Comparison of ENCODE assay signal across 20 mouse cellular contexts in genomic region chr19:37141623-37142022, GRCm38 (mm10).
A peak's percentile ranks its signal among the peaks of the same experiment; 100 is the strongest.
DNase-seq lines count a peak whose midpoint lies in the region; ATAC-seq and TF ChIP-seq lines count a peak whose summit lies in the region.
"Had no signal": no experiment of that assay in that cellular context is flagged by ENCODE, and none has a peak within 500 bp of the region (broad histone marks: within the 10 kb centered on the region; RNA-seq: fewer than 3 reads in every experiment).

No protein-coding gene starts in this region.

- peaks cover 19% of the 10 kb centered on the region for H3K4me1 ChIP-seq in heart, embryonic 11.5 days (ENCODE audit: control insufficient read depth, insufficient read depth, low read length)
- H3K4me1 ChIP-seq in liver, embryonic 16.5 days (ENCODE audit: control insufficient read depth, low read depth, low read length): peaks cover 17% of the 10 kb centered on the region
- H3K4me1 ChIP-seq in midbrain, embryonic 10.5 days: no peaks in the 10 kb centered on the region
- no peaks in the 10 kb centered on the region for H3K4me1 ChIP-seq in midbrain, postnatal 0 days (ENCODE audit: insufficient read depth, low read length)
- H3K4me1 ChIP-seq: intestine, embryonic 15.5 days; kidney, embryonic 15.5 days; limb, embryonic 10.5 days; lung, embryonic 15.5 days had no signal

- no peak overlapping the region for H3K4me3 ChIP-seq in heart, embryonic 11.5 days (ENCODE audit: low read depth, low read length)
- H3K4me3 ChIP-seq in liver, embryonic 16.5 days (ENCODE audit: low read depth, low read length): no peak overlapping the region
- no peak overlapping the region for H3K4me3 ChIP-seq in midbrain, embryonic 10.5 days
- no peak overlapping the region for H3K4me3 ChIP-seq in midbrain, postnatal 0 days (ENCODE audit: low read depth, low read length)
- H3K4me3 ChIP-seq: intestine, embryonic 15.5 days; kidney, embryonic 15.5 days; limb, embryonic 10.5 days; lung, embryonic 15.5 days had no signal

- no peak overlapping the region for H3K9ac ChIP-seq in heart, embryonic 11.5 days (ENCODE audit: low read depth, low read length)
- H3K9ac ChIP-seq in liver, embryonic 16.5 days (ENCODE audit: low read depth, low read length): no peak overlapping the region
- no peak overlapping the region for H3K9ac ChIP-seq in midbrain, postnatal 0 days (replicated peaks; ENCODE audit: low read length, poor library complexity, severe bottlenecking)
- H3K9ac ChIP-seq: hindbrain, embryonic 14.5 days; intestine, embryonic 15.5 days; kidney, embryonic 15.5 days; lung, embryonic 15.5 days had no signal

- DNase-seq in heart, adult 8-10 months (ENCODE audit: low spot score): no peak
- peak; percentile 9 for DNase-seq in 416B (ENCODE audit: low read depth)
- peak; percentile 37 for DNase-seq in c-Kit-positive CD71-positive TER-119-positive erythroid progenitor cells, embryonic 14.5 days (ENCODE audit: low spot score)
- DNase-seq in cerebellum, postnatal 25 days: no peak
- no peak for DNase-seq in midbrain, embryonic 10.5 days (ENCODE audit: low spot score)
- no peak for DNase-seq in midbrain, postnatal 0 days (ENCODE audit: low spot score)
- DNase-seq: adrenal gland, postnatal 25 days; B cell, adult 2 months; cerebellum, adult 9-11 months; heart, postnatal 10 days; midbrain, embryonic 14.5 days; right cerebral cortex, adult 18-20 months had no signal

- WGBS in heart, embryonic 11.5 days (ENCODE audit: insufficient replicate concordance): 26% methylated on average over 4 of the region's 4 CpGs
- 14% methylated on average over 4 of the region's 4 CpGs for WGBS in liver, embryonic 16.5 days (ENCODE audit: insufficient replicate concordance)
- WGBS in midbrain, embryonic 10.5 days: 76% methylated on average over 4 of the region's 4 CpGs
- WGBS in midbrain, postnatal 0 days: 71% methylated on average over 4 of the region's 4 CpGs

- H3K36me3 ChIP-seq in heart, embryonic 11.5 days (ENCODE audit: control insufficient read depth, insufficient read depth, low read length): no peaks in the 10 kb centered on the region
- no peaks in the 10 kb centered on the region for H3K36me3 ChIP-seq in liver, embryonic 16.5 days (ENCODE audit: control insufficient read depth, insufficient read depth)
- no peaks in the 10 kb centered on the region for H3K36me3 ChIP-seq in midbrain, embryonic 10.5 days
- H3K36me3 ChIP-seq in midbrain, postnatal 0 days (ENCODE audit: insufficient read depth, low read length): no peaks in the 10 kb centered on the region
- H3K36me3 ChIP-seq: intestine, embryonic 15.5 days; kidney, embryonic 15.5 days; limb, embryonic 10.5 days; lung, embryonic 15.5 days had no signal

- ATAC-seq in heart, embryonic 11.5 days (replicated peaks; ENCODE audit: insufficient number of reproducible peaks, low FRiP score, low TSS enrichment): peak; percentile 93
- peak; percentile 92 for ATAC-seq in liver, embryonic 16.5 days (ENCODE audit: low read depth)
- no peak for ATAC-seq in midbrain, postnatal 0 days (ENCODE audit: low FRiP score)
- ATAC-seq: forebrain, embryonic 14.5 days; intestine, embryonic 15.5 days had no signal

- no peaks in the 10 kb centered on the region for H3K27me3 ChIP-seq in heart, embryonic 11.5 days (ENCODE audit: control insufficient read depth, insufficient read depth, low read length)
- no peaks in the 10 kb centered on the region for H3K27me3 ChIP-seq in liver, embryonic 16.5 days (ENCODE audit: control insufficient read depth, insufficient read depth, low read depth, low read length)
- H3K27me3 ChIP-seq in midbrain, embryonic 10.5 days (ENCODE audit: low read depth, poor library complexity, severe bottlenecking): no peaks in the 10 kb centered on the region
- no peaks in the 10 kb centered on the region for H3K27me3 ChIP-seq in midbrain, postnatal 0 days (ENCODE audit: insufficient read depth, low read length)
- H3K27me3 ChIP-seq: intestine, embryonic 15.5 days; kidney, embryonic 15.5 days; lung, embryonic 15.5 days had no signal

- TF ChIP-seq CTCF in midbrain, postnatal 0 days (IDR thresholded peaks at IDR 0.05): no peak

- H3K27ac ChIP-seq in heart, embryonic 11.5 days (ENCODE audit: low read depth, low read length): peak overlapping the region; percentile 36; the same call in 1 of the 2 replicates
- H3K27ac ChIP-seq in liver, embryonic 16.5 days (ENCODE audit: low read length): no peak overlapping the region
- no peak overlapping the region for H3K27ac ChIP-seq in midbrain, embryonic 10.5 days (replicated peaks)
- H3K27ac ChIP-seq in midbrain, postnatal 0 days (ENCODE audit: low read depth, low read length): no peak overlapping the region
- H3K27ac ChIP-seq: hindbrain, embryonic 14.5 days; intestine, embryonic 15.5 days; kidney, embryonic 15.5 days; limb, embryonic 10.5 days; lung, embryonic 15.5 days had no signal

- no peaks in the 10 kb centered on the region for H3K9me3 ChIP-seq in heart, embryonic 11.5 days (replicated peaks; ENCODE audit: control insufficient read depth, low read length)
- no peaks in the 10 kb centered on the region for H3K9me3 ChIP-seq in liver, embryonic 16.5 days (replicated peaks; ENCODE audit: control insufficient read depth, low read length)
- no peaks in the 10 kb centered on the region for H3K9me3 ChIP-seq in midbrain, embryonic 10.5 days (replicated peaks)
- no peaks in the 10 kb centered on the region for H3K9me3 ChIP-seq in midbrain, postnatal 0 days (ENCODE audit: low read length)
- H3K9me3 ChIP-seq: intestine, embryonic 15.5 days; kidney, embryonic 15.5 days; limb, embryonic 10.5 days; lung, embryonic 15.5 days had no signal

- no peak overlapping the region for H3K4me2 ChIP-seq in heart, embryonic 11.5 days
- peak overlapping the region; percentile 30 for H3K4me2 ChIP-seq in liver, embryonic 16.5 days (ENCODE audit: low read depth, low read length)
- H3K4me2 ChIP-seq in midbrain, postnatal 0 days (ENCODE audit: low read depth, low read length, poor library complexity, severe bottlenecking): no peak overlapping the region
- H3K4me2 ChIP-seq: hindbrain, embryonic 14.5 days; intestine, embryonic 15.5 days; kidney, embryonic 15.5 days; lung, embryonic 15.5 days had no signal

Comparison
In these comparisons a context has a peak if more than half of its experiments do, and no peak if none do; other contexts are left out.
1. DNase-seq: peak in 416B (single experiment) and c-Kit-positive CD71-positive TER-119-positive erythroid progenitor cells, embryonic 14.5 days (single experiment); none in heart, adult 8-10 months (single experiment), cerebellum, postnatal 25 days (0 of 2), midbrain, embryonic 10.5 days (single experiment) and midbrain, postnatal 0 days (single experiment).